Mouse (Mus musculus) forebrain, embryonic 11.5 days (tissue): ENCODE results near the gene Ltn1. TPM values are rescaled to one million over a fixed set of nuclear protein-coding genes. Genes with fewer than 3 reads are reported as not detected.

Experiments
- ATAC-seq: fragments of 200-750 bp; cut with Nextera tagmentation; replicated peaks from 2 replicates; pipeline ENCODE4 v1.8.0; 2017; ENCODE audit warnings: moderate TSS enrichment; ENCODE audit not compliant: low FRiP score
- DNase-seq: peaks from one replicate; pipeline ENCODE4 v3.0.0-alpha.2; 2017; ENCODE audit warnings: low spot score
- H3K27ac ChIP-seq: fragments of 300-500 bp; sonication (generic); 2 replicates; pipeline ENCODE4 v1.5.1; 2014; ENCODE audit warnings: low read depth, low read length
- H3K27me3 ChIP-seq: fragments of 300-500 bp; sonication (generic); 2 replicates; pipeline ENCODE4 v1.6.1; 2014; ENCODE audit warnings: mild to moderate bottlenecking, low read length, mixed read lengths; ENCODE audit not compliant: control insufficient read depth, insufficient read depth
- H3K36me3 ChIP-seq: fragments of 300-500 bp; sonication (generic); 2 replicates; pipeline ENCODE4 v1.6.1; 2014; ENCODE audit warnings: mild to moderate bottlenecking, low read length, moderate library complexity, mixed read lengths; ENCODE audit not compliant: control insufficient read depth, insufficient read depth
- H3K4me1 ChIP-seq: fragments of 300-500 bp; sonication (generic); replicated peaks from 2 replicates; pipeline ENCODE4 v1.6.1; 2014; ENCODE audit warnings: low read length, mixed read lengths; ENCODE audit not compliant: control insufficient read depth, insufficient read depth
- H3K4me2 ChIP-seq: fragments of 300-500 bp; sonication (generic); 2 replicates; pipeline ENCODE4 v1.6.1; 2014; ENCODE audit warnings: low read depth, mild to moderate bottlenecking, low read length, moderate library complexity, mixed read lengths; ENCODE audit not compliant: severe bottlenecking
- H3K4me3 ChIP-seq: fragments of 300-500 bp; sonication (generic); 2 replicates; pipeline ENCODE4 v1.5.1; 2014; ENCODE audit warnings: low read depth, low read length
- H3K9ac ChIP-seq: fragments of 300-500 bp; sonication (generic); 2 replicates; pipeline ENCODE4 v1.6.1; 2014; ENCODE audit warnings: low read length
- H3K9me3 ChIP-seq: fragments of 300-500 bp; sonication (generic); 2 replicates; pipeline ENCODE4 v1.6.1; 2016; ENCODE audit warnings: low read length, mixed read lengths; ENCODE audit not compliant: control insufficient read depth
- WGBS: fragments of 180-500 bp; shearing (Covaris S2); extraction: QIAGEN DNeasy Blood & Tissue Kit; methylation state at CpG from one replicate; pipeline ENCODE4 v1.1.7; 2014; 5-methylcytosine and 5-hydroxymethylcytosine counted together
- polyA plus RNA-seq: library from polyadenylated mRNA; unstranded; fragments of >200 nt; fragmentation: Nextera tagmentation; extraction: Ambion mirVana; gene quantifications from 2 replicates; pipeline ENCODE4 v1.2.1, GENCODE M21; 2014

The Ltn1 gene
- 32.8 and 33.2 TPM in 2 replicates for polyA plus RNA-seq

- Histone ChIP-seq H3K4me3 (peak within 1 kb of the TSS; percentile 82), H3K9me3 (no peaks in the 10 kb centered on the region), H3K27ac (no peak within 1 kb of the TSS), H3K4me1 (no peaks in the 10 kb centered on the region), H3K27me3 (no peaks in the 10 kb centered on the region), H3K9ac (peak within 1 kb of the TSS; percentile 79), H3K4me2 (peak within 1 kb of the TSS; percentile 74), H3K36me3 (no peaks in the 10 kb centered on the region)
- DNase-seq: peak; percentile 98
- peak; percentile 99 for ATAC-seq
- WGBS: under 1% methylated on average over 56 of the region's 56 CpGs
Observed at GRCm38 (mm10) chr16:87432033-87432814, at the start of gene Ltn1. Gene Ltn1 (minus strand): TSS chr16:87432612.

GRCm38 (mm10) chr16:87470579-87470978, 38.2 kb upstream of the Ltn1 start:
- Histone ChIP-seq H3K9me3 (no peaks in the 10 kb centered on the region), H3K4me3 (no peak overlapping the region), H3K4me2 (no peak overlapping the region), H3K27ac (no peak overlapping the region), H3K27me3 (no peaks in the 10 kb centered on the region), H3K9ac (no peak overlapping the region), H3K36me3 (no peaks in the 10 kb centered on the region; the same call in 1 of the 2 replicates), H3K4me1 (no peaks in the 10 kb centered on the region)
- DNase-seq (no peak), ATAC-seq (no peak)
- WGBS: 90% methylated on average over 4 of the region's 4 CpGs

- Histone ChIP-seq H3K4me3 (no peak overlapping the region), H3K9ac (no peak overlapping the region), H3K27ac (no peak overlapping the region), H3K4me2 (no peak overlapping the region), H3K27me3 (no peaks in the 10 kb centered on the region), H3K9me3 (no peaks in the 10 kb centered on the region), H3K36me3 (peaks cover 2% of the 10 kb centered on the region; the same call in 1 of the 2 replicates), H3K4me1 (peaks cover 4% of the 10 kb centered on the region; the same call in 1 of the 2 replicates)
- DNase-seq (no peak), ATAC-seq (no peak)
- 93% methylated on average over 3 of the region's 3 CpGs for WGBS
Observed at GRCm38 (mm10) chr16:87458752-87459151, 26.3 kb upstream of the Ltn1 start.

DNA sequence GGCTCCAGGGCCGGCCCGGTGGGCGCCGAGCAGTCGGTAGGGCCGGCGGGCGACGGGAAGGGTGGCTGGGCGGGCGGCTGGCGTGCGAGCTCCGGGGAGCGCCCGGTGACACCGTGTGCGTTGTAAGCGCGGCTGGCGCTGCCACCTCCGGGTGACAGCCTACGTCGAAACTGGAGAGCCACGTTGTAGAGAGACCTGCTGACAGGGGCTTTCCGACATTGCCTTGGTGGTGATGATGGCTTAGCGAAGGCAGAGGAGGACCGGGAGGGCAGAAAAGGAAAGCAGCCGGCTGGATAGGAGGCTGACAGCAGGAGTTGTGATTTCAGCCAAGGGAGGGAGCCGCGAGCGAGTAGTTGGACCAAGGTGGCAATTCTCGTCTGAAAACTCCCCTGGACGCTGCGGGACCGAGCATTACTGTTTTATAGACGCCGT, 22.8 kb upstream of the Ltn1 start:
- under 1% methylated on average over 38 of the region's 38 CpGs for WGBS
- Histone ChIP-seq H3K27me3 (no peaks in the 10 kb centered on the region; the same call in 1 of the 2 replicates), H3K4me1 (peaks cover 4% of the 10 kb centered on the region; the same call in 1 of the 2 replicates), H3K9me3 (no peaks in the 10 kb centered on the region), H3K36me3 (no peaks in the 10 kb centered on the region), H3K27ac (peak overlapping the region; percentile 31; the same call in 1 of the 2 replicates), H3K4me2 (peak overlapping the region; percentile 83), H3K9ac (peak overlapping the region; percentile 82), H3K4me3 (peak overlapping the region; percentile 88)
- peak; percentile 11; the same call in 1 of the 2 replicates for ATAC-seq
- no peak for DNase-seq

DNA sequence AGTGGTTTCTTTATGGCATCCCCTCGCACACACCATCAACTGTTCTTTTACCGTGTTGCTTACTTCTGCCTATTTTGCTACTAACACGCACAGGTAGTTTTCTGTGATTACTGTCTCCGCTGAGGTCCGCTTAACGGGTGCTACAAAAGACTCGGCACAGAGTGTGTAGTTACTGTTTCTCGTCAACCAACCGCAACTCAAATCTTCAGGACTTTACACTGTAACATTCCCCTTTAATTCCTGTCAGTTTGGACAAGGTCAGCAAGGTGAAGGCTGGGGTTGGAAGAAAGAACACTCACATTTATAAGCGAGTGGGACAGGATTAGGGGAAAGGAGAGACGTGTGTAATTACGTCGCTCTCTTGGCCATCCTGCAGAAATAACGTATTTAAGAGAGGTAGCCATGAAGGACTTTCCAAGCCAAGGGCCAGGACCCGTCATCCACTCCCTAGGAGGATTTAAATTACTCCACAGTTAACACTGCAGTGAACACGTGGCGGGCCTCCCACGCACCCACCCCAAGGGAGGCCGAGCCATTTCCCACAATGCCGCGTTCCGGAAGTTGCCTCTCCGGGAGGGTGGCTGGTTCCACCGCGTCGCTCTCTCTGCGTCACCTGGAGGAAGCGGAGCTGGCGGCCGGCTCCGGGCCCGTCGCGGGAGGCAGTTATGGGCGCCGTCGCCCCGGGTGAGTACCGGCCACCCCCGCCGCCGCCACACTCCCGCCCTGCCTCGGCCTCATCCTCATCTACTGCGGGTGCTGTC, 22.2 kb upstream of the Ltn1 start, which contains the start of gene Usp16:
Usp16 (plus strand) TSS at position 285 of the 761 bp plus-strand sequence.
- Histone ChIP-seq H3K36me3 (no peaks in the 10 kb centered on the region), H3K9me3 (no peaks in the 10 kb centered on the region), H3K4me2 (peak within 1 kb of the TSS; percentile 83), H3K4me3 (peak within 1 kb of the TSS; percentile 88), H3K9ac (peak within 1 kb of the TSS; percentile 82), H3K27me3 (no peaks in the 10 kb centered on the region; the same call in 1 of the 2 replicates), H3K27ac (peak within 1 kb of the TSS; percentile 31; the same call in 1 of the 2 replicates), H3K4me1 (peaks cover 4% of the 10 kb centered on the region; the same call in 1 of the 2 replicates)
- WGBS: 8% methylated on average over 45 of the region's 45 CpGs
- DNase-seq (peak; percentile 91), ATAC-seq (peak; percentile 98)

GRCm38 (mm10) chr16:87453226-87453625, 20.8 kb upstream of the Ltn1 start:
- no peaks in the 10 kb centered on the region for H3K9me3 ChIP-seq
- ATAC-seq (no peak), DNase-seq (no peak)
- H3K27me3 ChIP-seq: no peaks in the 10 kb centered on the region; the same call in 1 of the 2 replicates
- no peak overlapping the region for H3K27ac ChIP-seq
- H3K4me3 ChIP-seq: no peak overlapping the region
- no peak overlapping the region for H3K9ac ChIP-seq
- H3K4me2 ChIP-seq: no peak overlapping the region
- peaks cover 4% of the 10 kb centered on the region; the same call in 1 of the 2 replicates for H3K4me1 ChIP-seq
- no peaks in the 10 kb centered on the region for H3K36me3 ChIP-seq
- WGBS: 92% methylated on average over 2 of the region's 2 CpGs

DNA sequence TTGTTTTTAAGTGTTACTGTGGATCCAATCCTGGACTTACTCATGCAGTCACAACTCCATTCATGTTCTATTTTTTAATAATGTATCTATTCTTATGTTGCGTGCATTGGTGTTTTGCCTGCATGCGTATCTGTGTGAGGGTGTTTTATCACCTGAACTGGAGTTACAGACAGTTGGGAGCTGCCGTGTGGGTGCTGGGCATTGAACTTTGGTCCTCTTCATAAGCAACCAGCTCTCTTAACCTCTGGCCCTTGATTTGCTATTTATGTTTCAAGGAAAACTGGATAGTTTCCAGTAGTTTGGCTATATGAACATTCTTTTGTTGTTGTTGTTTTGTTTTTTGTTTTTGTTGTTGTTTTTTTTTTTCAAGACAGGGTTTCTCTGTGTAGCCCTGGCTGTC, 13.1 kb upstream of the Ltn1 start:
- no peaks in the 10 kb centered on the region for H3K9me3 ChIP-seq
- WGBS: 96% methylated on average over 3 of the region's 3 CpGs
- no peaks in the 10 kb centered on the region for H3K4me1 ChIP-seq
- H3K27ac ChIP-seq: no peak overlapping the region
- H3K36me3 ChIP-seq: no peaks in the 10 kb centered on the region
- H3K4me2 ChIP-seq: no peak overlapping the region
- no peak overlapping the region for H3K4me3 ChIP-seq
- no peak for ATAC-seq
- no peaks in the 10 kb centered on the region for H3K27me3 ChIP-seq
- DNase-seq: no peak
- H3K9ac ChIP-seq: no peak overlapping the region

DNA sequence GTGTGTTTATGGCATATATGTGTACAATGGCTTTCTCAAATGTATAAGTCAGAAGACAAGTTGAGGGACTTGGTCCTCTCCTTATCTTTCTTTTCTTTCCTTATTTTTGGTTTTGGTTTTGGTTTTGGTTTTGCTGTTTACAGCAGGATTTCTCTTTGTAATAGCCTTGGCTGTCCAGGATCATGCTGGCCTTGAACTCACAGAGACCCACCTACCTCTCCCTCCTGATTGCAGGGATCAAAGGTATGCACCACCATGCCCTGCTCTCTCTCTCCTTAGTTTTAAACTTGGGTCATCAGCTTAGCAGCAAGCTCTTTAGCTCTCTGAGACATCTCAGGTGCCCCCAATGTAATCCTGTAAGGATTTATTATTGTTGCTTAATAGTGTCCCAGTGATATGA, 12.7 kb upstream of the Ltn1 start:
- DNase-seq: no peak
- Histone ChIP-seq H3K36me3 (no peaks in the 10 kb centered on the region), H3K4me1 (no peaks in the 10 kb centered on the region), H3K9ac (no peak overlapping the region), H3K9me3 (no peaks in the 10 kb centered on the region), H3K27ac (no peak overlapping the region), H3K4me3 (no peak overlapping the region), H3K4me2 (no peak overlapping the region), H3K27me3 (no peaks in the 10 kb centered on the region)
- no peak for ATAC-seq
